Mouse (Mus musculus): ENCODE measurements around the gene Ankrd45. TPM values are rescaled to one million over a fixed set of nuclear protein-coding genes. Genes with fewer than 3 reads are reported as not detected.

The Ankrd45 gene
- polyA plus RNA-seq (2012; fragmentation: generic; extraction: Trizol), result 1.1 TPM

DNA sequence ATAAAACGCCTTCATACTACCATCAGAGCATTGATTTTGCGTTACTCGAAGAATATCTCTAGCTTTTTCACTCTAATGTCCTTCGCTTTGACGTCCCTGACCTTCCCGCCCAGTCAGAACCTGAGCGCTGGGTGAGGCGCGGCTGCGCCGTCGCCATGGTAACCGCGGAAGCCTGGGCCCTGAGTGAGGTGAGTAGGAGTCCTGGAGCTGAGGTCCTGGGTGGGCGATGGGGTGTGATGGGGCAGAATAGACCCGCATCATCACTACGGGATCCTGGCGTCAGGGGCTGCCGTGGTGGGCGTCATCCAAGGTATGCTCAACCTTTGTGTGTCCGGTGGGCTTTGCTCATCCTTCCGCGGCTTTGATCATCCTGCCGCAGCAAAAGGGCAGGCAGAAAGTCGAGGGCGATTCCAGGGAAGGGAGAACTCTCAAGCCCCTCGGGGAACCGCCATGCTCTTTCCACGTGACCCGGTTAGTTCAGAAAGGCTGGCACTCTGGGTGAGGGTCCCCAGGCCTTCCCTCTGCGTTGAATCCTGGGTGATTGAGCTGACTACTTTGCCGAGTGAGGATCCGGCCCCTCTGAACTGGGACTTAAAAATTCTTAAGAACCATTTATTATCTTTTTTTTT is at the start of gene Ankrd45:
TSS of gene Ankrd45 (plus strand) at position 161 of the 629 bp plus-strand sequence.
- Histone ChIP-seq H3ac (ENCODE audit: control insufficient read depth, insufficient read length) (no peak within 1 kb of the TSS), H3K36me3 (ENCODE audit: control insufficient read depth, insufficient read depth) (no peaks in the 10 kb centered on the region), H3K4me3 (no peak within 1 kb of the TSS), H3K4me2 (ENCODE audit: low read depth) (no peak within 1 kb of the TSS), H3K79me2 (ENCODE audit: control insufficient read depth, insufficient read depth) (no peaks in the 10 kb centered on the region), H3K27me3 (ENCODE audit: control insufficient read depth, insufficient read depth, insufficient read length) (no peaks in the 10 kb centered on the region)
- TF ChIP-seq POLR2AphosphoS2 (IDR thresholded peaks at IDR 0.05; ENCODE audit: insufficient read length, low read depth) (peak; percentile 28), MYOD1 (IDR thresholded peaks at IDR 0.05; ENCODE audit: control insufficient read depth in 1 of 3, insufficient read length in 2 of 3, low read depth in 2 of 3) (no peak)

- H3K4me3 ChIP-seq, result no peak overlapping the region
- peaks cover 22% of the 10 kb centered on the region for H3K36me3 ChIP-seq (ENCODE audit: control insufficient read depth, insufficient read depth)
- no peak overlapping the region for H3ac ChIP-seq (ENCODE audit: control insufficient read depth, insufficient read length)
- no peaks in the 10 kb centered on the region for H3K79me2 ChIP-seq (ENCODE audit: control insufficient read depth, insufficient read depth)
- H3K4me2 ChIP-seq (ENCODE audit: low read depth), result no peak overlapping the region
- TF ChIP-seq E2F4 (IDR thresholded peaks at IDR 0.05; ENCODE audit: insufficient read depth) (no peak), REST (IDR thresholded peaks at IDR 0.05; ENCODE audit: insufficient read depth, insufficient read length) (no peak), POLR2AphosphoS2 (IDR thresholded peaks at IDR 0.05; ENCODE audit: insufficient read length, low read depth) (no peak), TCF3 (IDR thresholded peaks at IDR 0.05; ENCODE audit: insufficient read length, low read depth) (no peak), MYOG (IDR thresholded peaks at IDR 0.05; ENCODE audit: control insufficient read depth in 1 of 3, insufficient read depth in 1 of 3, insufficient read length in 2 of 3, low read depth in 2 of 3) (no peak), TCF12 (IDR thresholded peaks at IDR 0.05; ENCODE audit: insufficient read depth, poor library complexity, severe bottlenecking) (no peak), MYOD1 (IDR thresholded peaks at IDR 0.05; ENCODE audit: control insufficient read depth in 1 of 3, insufficient read length in 2 of 3, low read depth in 2 of 3) (no peak), CEBPB (IDR thresholded peaks at IDR 0.05; ENCODE audit: insufficient read depth, poor library complexity, severe bottlenecking) (no peak), MAX (IDR thresholded peaks at IDR 0.05; ENCODE audit: low read depth) (no peak), POLR2A (IDR thresholded peaks at IDR 0.05; ENCODE audit: insufficient read length, low read depth) (no peak), SRF (IDR thresholded peaks at IDR 0.05; ENCODE audit: control insufficient read depth, insufficient read length, low read depth) (no peak), USF1 (IDR thresholded peaks at IDR 0.05; ENCODE audit: low read depth) (no peak)
- no peaks in the 10 kb centered on the region for H3K27me3 ChIP-seq (ENCODE audit: control insufficient read depth, insufficient read depth, insufficient read length)
Observed at GRCm38 (mm10) chr1:161099721-161100405, 42.6 kb upstream of the Ankrd45 start.

DNA sequence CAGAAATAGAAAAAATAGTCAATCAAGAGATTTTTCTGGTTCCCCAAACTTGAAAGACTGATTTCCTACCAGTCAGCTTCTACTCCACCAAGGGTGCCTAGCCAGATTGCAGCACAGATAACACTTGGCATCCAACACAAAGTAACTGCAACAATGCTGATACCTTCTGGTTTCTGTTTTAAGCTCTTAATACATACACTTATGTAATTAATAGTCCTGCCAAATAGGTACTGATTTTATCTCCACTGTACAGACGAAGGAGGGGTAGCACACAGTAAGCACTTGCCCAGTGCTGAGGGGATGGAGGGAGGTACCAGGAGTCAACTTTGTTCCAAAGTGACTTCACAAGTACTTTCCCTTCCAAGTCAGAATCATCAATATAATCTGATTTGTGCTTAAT is 38.6 kb upstream of the Ankrd45 start:
- H3ac ChIP-seq (ENCODE audit: control insufficient read depth, insufficient read length), result no peak overlapping the region
- no peak overlapping the region for H3K4me2 ChIP-seq (ENCODE audit: low read depth)
- no peaks in the 10 kb centered on the region for H3K79me2 ChIP-seq (ENCODE audit: control insufficient read depth, insufficient read depth)
- no peak overlapping the region for H3K4me3 ChIP-seq
- no peak for TF ChIP-seq POLR2AphosphoS2 (IDR thresholded peaks at IDR 0.05; ENCODE audit: insufficient read length, low read depth)
- TF ChIP-seq MYOG (IDR thresholded peaks at IDR 0.05; ENCODE audit: control insufficient read depth in 1 of 3, insufficient read depth in 1 of 3, insufficient read length in 2 of 3, low read depth in 2 of 3), result no peak
- no peak for TF ChIP-seq MYOD1 (IDR thresholded peaks at IDR 0.05; ENCODE audit: control insufficient read depth in 1 of 3, insufficient read length in 2 of 3, low read depth in 2 of 3)
- TF ChIP-seq TCF3 (IDR thresholded peaks at IDR 0.05; ENCODE audit: insufficient read length, low read depth), result no peak
- TF ChIP-seq SRF (IDR thresholded peaks at IDR 0.05; ENCODE audit: control insufficient read depth, insufficient read length, low read depth), result no peak
- no peak for TF ChIP-seq E2F4 (IDR thresholded peaks at IDR 0.05; ENCODE audit: insufficient read depth)
- TF ChIP-seq USF1 (IDR thresholded peaks at IDR 0.05; ENCODE audit: low read depth), result no peak
- no peak for TF ChIP-seq MAX (IDR thresholded peaks at IDR 0.05; ENCODE audit: low read depth)
- no peak for TF ChIP-seq TCF12 (IDR thresholded peaks at IDR 0.05; ENCODE audit: insufficient read depth, poor library complexity, severe bottlenecking)
- TF ChIP-seq CEBPB (IDR thresholded peaks at IDR 0.05; ENCODE audit: insufficient read depth, poor library complexity, severe bottlenecking), result no peak
- H3K27me3 ChIP-seq (ENCODE audit: control insufficient read depth, insufficient read depth, insufficient read length), result no peaks in the 10 kb centered on the region
- peaks cover 42% of the 10 kb centered on the region for H3K36me3 ChIP-seq (ENCODE audit: control insufficient read depth, insufficient read depth)

DNA sequence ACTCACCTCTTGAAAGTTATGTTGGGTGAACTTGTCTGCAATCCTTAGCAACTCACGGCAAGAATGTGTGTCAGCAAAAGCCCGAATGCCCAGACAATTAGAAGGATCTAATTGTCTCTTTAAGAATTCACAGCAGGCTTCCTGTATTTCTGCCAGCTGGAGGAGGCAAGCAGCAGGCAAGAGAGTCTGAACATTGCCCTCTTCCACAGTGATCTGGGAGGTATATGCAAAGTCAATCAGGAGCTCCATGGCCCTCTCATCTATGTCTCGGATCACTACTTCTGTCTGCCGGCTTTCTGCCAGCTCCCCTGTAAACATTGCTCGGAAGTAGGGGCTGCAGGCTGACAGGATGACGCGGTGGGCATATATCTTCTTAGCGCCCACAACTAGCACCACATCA is 33.3 kb upstream of the Ankrd45 start:
- Histone ChIP-seq H3K79me2 (ENCODE audit: control insufficient read depth, insufficient read depth) (no peaks in the 10 kb centered on the region), H3K27me3 (ENCODE audit: control insufficient read depth, insufficient read depth, insufficient read length) (no peaks in the 10 kb centered on the region), H3ac (ENCODE audit: control insufficient read depth, insufficient read length) (no peak overlapping the region), H3K4me3 (no peak overlapping the region), H3K4me2 (ENCODE audit: low read depth) (no peak overlapping the region), H3K36me3 (ENCODE audit: control insufficient read depth, insufficient read depth) (peaks cover 27% of the 10 kb centered on the region)
- TF ChIP-seq SRF (IDR thresholded peaks at IDR 0.05; ENCODE audit: control insufficient read depth, insufficient read length, low read depth) (no peak), TCF3 (IDR thresholded peaks at IDR 0.05; ENCODE audit: insufficient read length, low read depth) (no peak), CEBPB (IDR thresholded peaks at IDR 0.05; ENCODE audit: insufficient read depth, poor library complexity, severe bottlenecking) (no peak), MYOG (IDR thresholded peaks at IDR 0.05; ENCODE audit: control insufficient read depth in 1 of 3, insufficient read depth in 1 of 3, insufficient read length in 2 of 3, low read depth in 2 of 3) (no peak), USF1 (IDR thresholded peaks at IDR 0.05; ENCODE audit: low read depth) (no peak), MAX (IDR thresholded peaks at IDR 0.05; ENCODE audit: low read depth) (no peak), MYOD1 (IDR thresholded peaks at IDR 0.05; ENCODE audit: control insufficient read depth in 1 of 3, insufficient read length in 2 of 3, low read depth in 2 of 3) (no peak), POLR2A (IDR thresholded peaks at IDR 0.05; ENCODE audit: insufficient read length, low read depth) (no peak), E2F4 (IDR thresholded peaks at IDR 0.05; ENCODE audit: insufficient read depth) (no peak), TCF12 (IDR thresholded peaks at IDR 0.05; ENCODE audit: insufficient read depth, poor library complexity, severe bottlenecking) (no peak), REST (IDR thresholded peaks at IDR 0.05; ENCODE audit: insufficient read depth, insufficient read length) (no peak), POLR2AphosphoS2 (IDR thresholded peaks at IDR 0.05; ENCODE audit: insufficient read length, low read depth) (no peak)

Measured in myocyte (in vitro differentiated cells).